Mouse (Mus musculus) midbrain, embryonic 11.5 days (tissue): ENCODE measurements around the gene Rcc1l. TPM values are rescaled to one million over a fixed set of nuclear protein-coding genes. Genes with fewer than 3 reads are reported as not detected.

Source experiments
- ATAC-seq: fragments of 200-750 bp; cut with Nextera tagmentation; 2 replicates; pipeline ENCODE4 v1.8.0; 2017; ENCODE audit warnings: moderate TSS enrichment, moderate library complexity; ENCODE audit not compliant: low FRiP score
- DNase-seq: peaks from one replicate; pipeline ENCODE4 v3.0.0; 2015; ENCODE audit warnings: low spot score; ENCODE audit errors: missing footprints
- H3K27ac ChIP-seq: fragments of 300-500 bp; sonication (generic); 2 replicates; pipeline ENCODE4 v1.5.1; 2014; ENCODE audit warnings: low read depth, low read length
- H3K27me3 ChIP-seq: fragments of 300-500 bp; sonication (generic); 2 replicates; pipeline ENCODE4 v1.6.1; 2014; ENCODE audit warnings: mild to moderate bottlenecking, low read length, moderate library complexity, mixed read lengths; ENCODE audit not compliant: control insufficient read depth, insufficient read depth
- H3K36me3 ChIP-seq: fragments of 300-500 bp; sonication (generic); 2 replicates; pipeline ENCODE4 v1.6.1; 2014; ENCODE audit warnings: mild to moderate bottlenecking, low read length, moderate library complexity, mixed read lengths; ENCODE audit not compliant: control insufficient read depth, insufficient read depth
- H3K4me1 ChIP-seq: fragments of 300-500 bp; sonication (generic); 2 replicates; pipeline ENCODE4 v1.6.1; 2014; ENCODE audit warnings: low read length; ENCODE audit not compliant: control insufficient read depth, insufficient read depth
- H3K4me2 ChIP-seq: fragments of 300-500 bp; sonication (generic); 2 replicates; pipeline ENCODE4 v1.6.1; 2014; ENCODE audit warnings: mild to moderate bottlenecking, moderate library complexity
- H3K4me3 ChIP-seq: fragments of 300-500 bp; sonication (generic); 2 replicates; pipeline ENCODE4 v1.5.1; 2014; ENCODE audit warnings: low read depth, low read length
- H3K9ac ChIP-seq: fragments of 300-500 bp; sonication (generic); 2 replicates; pipeline ENCODE4 v1.6.1; 2014; ENCODE audit warnings: low read length
- H3K9me3 ChIP-seq: fragments of 300-500 bp; sonication (generic); 2 replicates; pipeline ENCODE4 v1.6.1; 2016; ENCODE audit warnings: low read length; ENCODE audit not compliant: control insufficient read depth
- whole genome bisulfite sequencing: fragments of 180-500 bp; shearing (Covaris S2); extraction: QIAGEN DNeasy Blood & Tissue Kit; methylation state at CpG from one replicate; pipeline ENCODE4 v1.1.7; 2014; 5-methylcytosine and 5-hydroxymethylcytosine counted together
- polyA plus RNA-seq: library from polyadenylated mRNA; unstranded; fragments of >200 nt; fragmentation: Nextera tagmentation; extraction: Ambion mirVana; gene quantifications from 2 replicates; pipeline ENCODE4 v1.2.1, GENCODE M21; 2014

The Rcc1l gene
- polyA plus RNA-seq, result 24.5 and 27.5 TPM in 2 replicates

- no peaks in the 10 kb centered on the region for H3K36me3 ChIP-seq
- H3K4me1 ChIP-seq, result peaks cover 3% of the 10 kb centered on the region; the same call in 1 of the 2 replicates
- H3K4me3 ChIP-seq, result peak within 1 kb of the TSS; percentile 93
- peak within 1 kb of the TSS; percentile 81 for H3K9ac ChIP-seq
- no peaks in the 10 kb centered on the region for H3K9me3 ChIP-seq
- peak; percentile 97 for DNase-seq
- peak within 1 kb of the TSS; percentile 42; the same call in 1 of the 2 replicates for H3K27ac ChIP-seq
- H3K4me2 ChIP-seq, result peak within 1 kb of the TSS; percentile 85
- H3K27me3 ChIP-seq, result no peaks in the 10 kb centered on the region
- WGBS, result under 1% methylated on average over 62 of the region's 72 CpGs
- ATAC-seq, result peak; percentile 93
These were observed at the start of gene Rcc1l for GRCm38 (mm10) chr5:134176169-134176881. Gene Rcc1l, minus strand, starts transcription at chr5:134176774.

GRCm38 (mm10) chr5:134225110-134225901, 48.7 kb upstream of the Rcc1l start:
- Histone ChIP-seq H3K36me3 (no peaks in the 10 kb centered on the region), H3K4me2 (no peak overlapping the region), H3K27ac (no peak overlapping the region), H3K4me1 (peaks cover 4% of the 10 kb centered on the region; the same call in 1 of the 2 replicates), H3K27me3 (no peaks in the 10 kb centered on the region; the same call in 1 of the 2 replicates), H3K9ac (no peak overlapping the region), H3K4me3 (no peak overlapping the region), H3K9me3 (no peaks in the 10 kb centered on the region)
- DNase-seq (no peak), ATAC-seq (no peak)
- 83% methylated on average over 30 of the region's 30 CpGs for WGBS

- ATAC-seq (no peak), DNase-seq (peak; percentile 91)
- Histone ChIP-seq H3K4me2 (peak overlapping the region; percentile 45), H3K36me3 (no peaks in the 10 kb centered on the region), H3K9ac (peak overlapping the region; percentile 37), H3K9me3 (no peaks in the 10 kb centered on the region), H3K27ac (no peak overlapping the region), H3K27me3 (no peaks in the 10 kb centered on the region; the same call in 1 of the 2 replicates), H3K4me3 (peak overlapping the region; percentile 18), H3K4me1 (peaks cover 4% of the 10 kb centered on the region; the same call in 1 of the 2 replicates)
- 2% methylated on average over 36 of the region's 36 CpGs for WGBS
These were observed 45.2 kb upstream of the Rcc1l start for GRCm38 (mm10) chr5:134221708-134222150.

GRCm38 (mm10) chr5:134221278-134221677, 44.7 kb upstream of the Rcc1l start:
- H3K36me3 ChIP-seq, result no peaks in the 10 kb centered on the region
- no peaks in the 10 kb centered on the region; the same call in 1 of the 2 replicates for H3K27me3 ChIP-seq
- H3K4me3 ChIP-seq, result no peak overlapping the region
- DNase-seq (no peak), ATAC-seq (no peak)
- peak overlapping the region; percentile 45 for H3K4me2 ChIP-seq
- peaks cover 4% of the 10 kb centered on the region; the same call in 1 of the 2 replicates for H3K4me1 ChIP-seq
- H3K27ac ChIP-seq, result no peak overlapping the region
- H3K9me3 ChIP-seq, result no peaks in the 10 kb centered on the region
- 41% methylated on average over 4 of the region's 4 CpGs for WGBS
- H3K9ac ChIP-seq, result no peak overlapping the region

- WGBS, result 92% methylated on average over 7 of the region's 7 CpGs
- no peak overlapping the region for H3K4me2 ChIP-seq
- H3K36me3 ChIP-seq, result no peaks in the 10 kb centered on the region
- peaks cover 4% of the 10 kb centered on the region; the same call in 1 of the 2 replicates for H3K4me1 ChIP-seq
- DNase-seq (no peak), ATAC-seq (no peak)
- H3K9ac ChIP-seq, result no peak overlapping the region
- no peak overlapping the region for H3K4me3 ChIP-seq
- H3K27ac ChIP-seq, result no peak overlapping the region
- no peaks in the 10 kb centered on the region for H3K9me3 ChIP-seq
- H3K27me3 ChIP-seq, result no peaks in the 10 kb centered on the region; the same call in 1 of the 2 replicates
These were observed 41.3 kb upstream of the Rcc1l start for GRCm38 (mm10) chr5:134217900-134218299.

- ATAC-seq (no peak), DNase-seq (peak; percentile 69)
- H3K9ac ChIP-seq, result no peak overlapping the region
- H3K27me3 ChIP-seq, result no peaks in the 10 kb centered on the region
- no peaks in the 10 kb centered on the region for H3K9me3 ChIP-seq
- H3K4me3 ChIP-seq, result no peak overlapping the region
- no peaks in the 10 kb centered on the region for H3K36me3 ChIP-seq
- H3K4me1 ChIP-seq, result no peaks in the 10 kb centered on the region
- H3K4me2 ChIP-seq, result no peak overlapping the region
- no peak overlapping the region for H3K27ac ChIP-seq
- WGBS, result 79% methylated on average over 12 of the region's 12 CpGs
These were observed 37.6 kb upstream of the Rcc1l start for GRCm38 (mm10) chr5:134214021-134214806.

GRCm38 (mm10) chr5:134209931-134210554, 33.5 kb upstream of the Rcc1l start:
- ATAC-seq, result no peak
- no peak overlapping the region for H3K4me2 ChIP-seq
- no peaks in the 10 kb centered on the region for H3K9me3 ChIP-seq
- H3K36me3 ChIP-seq, result no peaks in the 10 kb centered on the region
- no peaks in the 10 kb centered on the region for H3K27me3 ChIP-seq
- no peak overlapping the region for H3K27ac ChIP-seq
- DNase-seq, result no peak
- no peak overlapping the region for H3K9ac ChIP-seq
- H3K4me1 ChIP-seq, result no peaks in the 10 kb centered on the region
- no peak overlapping the region for H3K4me3 ChIP-seq
- WGBS, result 70% methylated on average over 11 of the region's 11 CpGs

GRCm38 (mm10) chr5:134206721-134207120, 30.1 kb upstream of the Rcc1l start:
- Histone ChIP-seq H3K9ac (no peak overlapping the region), H3K4me1 (no peaks in the 10 kb centered on the region), H3K4me2 (no peak overlapping the region), H3K27me3 (no peaks in the 10 kb centered on the region), H3K4me3 (no peak overlapping the region), H3K36me3 (0 out of 2 replicates have a peak, but pooled peaks cover 2% of the 10 kb centered on the region), H3K9me3 (no peaks in the 10 kb centered on the region), H3K27ac (no peak overlapping the region)
- ATAC-seq (no peak), DNase-seq (no peak)
- 81% methylated on average over 10 of the region's 10 CpGs for WGBS
